Mouse (Mus musculus) neural tube, embryonic 12.5 days (tissue): ENCODE measurements around the gene Ciapin1. TPM values are rescaled to one million over a fixed set of nuclear protein-coding genes. Genes with fewer than 3 reads are reported as not detected.

Source experiments
- ATAC-seq: fragments of 200-750 bp; cut with Nextera tagmentation; 2 replicates; pipeline ENCODE4 v1.8.0; 2017; ENCODE audit warnings: low read depth, mild to moderate bottlenecking, moderate TSS enrichment, moderate library complexity; ENCODE audit not compliant: low FRiP score
- H3K27ac ChIP-seq: fragments of 300-500 bp; sonication (generic); 2 replicates; pipeline ENCODE4 v1.5.1; 2016
- H3K27me3 ChIP-seq: fragments of 300-500 bp; sonication (generic); replicated peaks from 2 replicates; pipeline ENCODE4 v1.6.1; 2016; ENCODE audit warnings: mild to moderate bottlenecking
- H3K36me3 ChIP-seq: fragments of 300-500 bp; sonication (generic); 2 replicates; pipeline ENCODE4 v1.6.1; 2016; ENCODE audit warnings: mild to moderate bottlenecking
- H3K4me1 ChIP-seq: fragments of 300-500 bp; sonication (generic); 2 replicates; pipeline ENCODE4 v1.6.1; 2016
- H3K4me2 ChIP-seq: fragments of 300-500 bp; sonication (generic); replicated peaks from 2 replicates; pipeline ENCODE4 v1.6.1; 2016; ENCODE audit warnings: mild to moderate bottlenecking
- H3K4me3 ChIP-seq: fragments of 300-500 bp; sonication (generic); 2 replicates; pipeline ENCODE4 v1.5.1; 2016
- H3K9ac ChIP-seq: fragments of 300-500 bp; sonication (generic); 2 replicates; pipeline ENCODE4 v1.6.1; 2016; ENCODE audit warnings: mild to moderate bottlenecking
- H3K9me3 ChIP-seq: fragments of 300-500 bp; sonication (generic); 2 replicates; pipeline ENCODE4 v1.6.1; 2016; ENCODE audit warnings: mild to moderate bottlenecking
- WGBS: fragments of 180-500 bp; shearing (Covaris S2); methylation state at CpG from one replicate; pipeline ENCODE4 v1.1.7; 2016; 5-methylcytosine and 5-hydroxymethylcytosine counted together
- polyA plus RNA-seq: library from polyadenylated mRNA; unstranded; fragments of >200 nt; fragmentation: Nextera tagmentation; extraction: Ambion mirVana; gene quantifications from 2 replicates; pipeline ENCODE4 v1.2.1, GENCODE M21; 2016

Gene Ciapin1
- polyA plus RNA-seq, 1 experiment from 2014 or later: 190 TPM

- H3K4me2 ChIP-seq: peak overlapping the region; percentile 36; the same call in 1 of the 2 replicates
Observed at GRCm38 (mm10) chr8:94781155-94781837, 56.9 kb downstream of the Ciapin1 start.

DNA sequence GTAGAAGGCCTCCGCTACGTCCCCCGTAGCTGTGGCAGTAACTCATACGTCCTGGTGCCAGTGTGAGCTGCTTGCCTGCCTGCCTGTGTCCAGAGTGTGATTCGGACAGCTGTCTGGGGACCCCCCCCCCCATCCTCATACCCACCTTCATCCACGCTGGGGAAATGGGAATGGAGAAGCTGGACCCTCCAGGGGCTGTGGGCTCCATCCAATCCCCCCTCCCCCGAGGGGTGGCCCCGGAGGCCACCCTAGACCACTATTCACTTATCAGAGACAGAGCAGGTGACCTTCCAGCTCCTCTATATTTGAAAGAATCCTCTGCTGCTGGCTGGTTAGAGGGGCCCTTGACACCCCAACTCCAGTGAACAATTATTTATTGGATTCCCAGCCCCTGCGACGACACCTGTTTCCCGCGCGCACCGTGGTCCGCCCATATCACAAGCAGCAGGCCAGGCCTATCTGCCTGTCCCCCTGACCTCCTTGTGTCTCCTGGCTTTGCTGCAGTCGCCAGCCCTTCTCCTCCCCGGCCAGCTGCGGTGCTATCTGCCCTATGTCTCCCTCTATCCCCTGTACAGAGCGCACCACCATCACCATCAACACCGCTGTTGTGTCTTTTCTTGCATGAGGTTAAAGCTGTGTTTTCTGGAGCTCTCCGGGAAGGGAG, 57.5 kb downstream of the Ciapin1 start:
- Histone ChIP-seq H3K9ac (no peak overlapping the region), H3K4me2 (no peak overlapping the region), H3K27ac (no peak overlapping the region), H3K4me1 (peaks cover 22% of the 10 kb centered on the region), H3K27me3 (no peaks in the 10 kb centered on the region), H3K9me3 (no peaks in the 10 kb centered on the region), H3K4me3 (no peak overlapping the region), H3K36me3 (no peaks in the 10 kb centered on the region)
- WGBS: 82% methylated on average over 21 of the region's 21 CpGs
- ATAC-seq: no peak

More at GRCm38 (mm10) chr8:94781155-94781837, 56.9 kb downstream of the Ciapin1 start:
- ATAC-seq: no peak
- H3K4me1 ChIP-seq: peaks cover 22% of the 10 kb centered on the region
- no peaks in the 10 kb centered on the region for H3K9me3 ChIP-seq
- no peak overlapping the region for H3K4me3 ChIP-seq
- WGBS: 62% methylated on average over 7 of the region's 7 CpGs
- no peak overlapping the region for H3K27ac ChIP-seq
- H3K9ac ChIP-seq: no peak overlapping the region
- no peaks in the 10 kb centered on the region for H3K36me3 ChIP-seq
- no peaks in the 10 kb centered on the region for H3K27me3 ChIP-seq

DNA sequence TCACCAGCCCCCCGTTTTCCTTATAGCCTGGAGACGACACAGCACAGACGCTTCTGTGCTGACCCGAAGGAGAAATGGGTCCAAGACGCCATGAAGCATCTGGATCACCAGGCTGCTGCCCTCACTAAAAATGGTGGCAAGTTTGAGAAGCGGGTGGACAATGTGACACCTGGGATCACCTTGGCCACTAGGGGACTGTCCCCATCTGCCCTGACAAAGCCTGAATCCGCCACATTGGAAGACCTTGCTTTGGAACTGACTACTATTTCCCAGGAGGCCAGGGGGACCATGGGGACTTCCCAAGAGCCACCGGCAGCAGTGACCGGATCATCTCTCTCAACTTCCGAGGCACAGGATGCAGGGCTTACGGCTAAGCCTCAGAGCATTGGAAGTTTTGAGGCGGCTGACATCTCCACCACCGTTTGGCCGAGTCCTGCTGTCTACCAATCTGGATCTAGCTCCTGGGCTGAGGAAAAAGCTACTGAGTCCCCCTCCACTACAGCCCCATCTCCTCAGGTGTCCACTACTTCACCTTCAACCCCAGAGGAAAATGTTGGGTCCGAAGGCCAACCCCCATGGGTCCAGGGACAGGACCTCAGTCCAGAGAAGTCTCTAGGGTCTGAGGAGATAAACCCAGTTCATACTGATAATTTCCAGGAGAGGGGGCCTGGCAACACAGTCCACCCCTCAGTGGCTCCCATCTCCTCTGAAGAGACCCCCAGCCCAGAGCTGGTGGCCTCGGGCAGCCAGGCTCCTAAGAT, 58.4 kb downstream of the Ciapin1 start:
- H3K27me3 ChIP-seq: no peaks in the 10 kb centered on the region
- H3K9ac ChIP-seq: no peak overlapping the region
- peaks cover 22% of the 10 kb centered on the region for H3K4me1 ChIP-seq
- no peak overlapping the region for H3K4me3 ChIP-seq
- no peak overlapping the region for H3K4me2 ChIP-seq
- 92% methylated on average over 16 of the region's 16 CpGs for WGBS
- no peak overlapping the region for H3K27ac ChIP-seq
- no peaks in the 10 kb centered on the region for H3K9me3 ChIP-seq
- ATAC-seq: no peak
- H3K36me3 ChIP-seq: no peaks in the 10 kb centered on the region

DNA sequence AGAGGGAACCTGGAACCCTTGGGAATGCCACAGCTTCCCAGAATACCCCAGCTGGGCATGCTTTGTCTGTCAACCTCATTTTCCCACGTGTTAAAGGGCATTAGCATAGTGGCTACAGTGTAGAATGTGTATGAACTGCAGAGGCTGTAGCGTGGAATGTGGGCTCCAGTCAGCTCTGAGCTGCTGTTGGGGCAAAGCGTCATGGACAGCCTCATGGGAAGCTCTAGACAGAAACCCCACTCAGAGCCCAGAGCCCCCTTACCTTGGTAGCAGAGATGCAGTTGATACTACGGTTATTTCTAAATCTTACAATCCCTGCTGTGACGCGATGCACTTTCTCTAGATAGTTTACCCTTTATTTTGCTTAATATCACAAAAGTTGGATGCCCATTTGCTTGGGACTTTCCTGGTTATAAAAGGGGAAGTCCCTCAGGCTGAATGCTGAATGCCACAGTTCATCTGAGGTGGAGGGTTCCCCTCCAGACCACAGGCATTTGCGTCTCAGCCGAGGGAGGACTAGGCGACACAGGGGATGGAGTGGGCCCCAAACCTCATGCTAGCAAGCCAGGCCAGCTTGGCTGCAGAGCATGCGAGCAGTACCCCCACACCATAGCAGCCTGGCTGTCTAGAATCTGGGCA, 59.1 kb downstream of the Ciapin1 start:
- H3K9me3 ChIP-seq: no peaks in the 10 kb centered on the region
- H3K4me3 ChIP-seq: no peak overlapping the region
- H3K27me3 ChIP-seq: no peaks in the 10 kb centered on the region
- H3K9ac ChIP-seq: no peak overlapping the region
- H3K4me2 ChIP-seq: no peak overlapping the region
- 73% methylated on average over 10 of the region's 10 CpGs for WGBS
- no peak for ATAC-seq
- H3K36me3 ChIP-seq: no peaks in the 10 kb centered on the region
- H3K27ac ChIP-seq: no peak overlapping the region
- H3K4me1 ChIP-seq: peaks cover 24% of the 10 kb centered on the region

DNA sequence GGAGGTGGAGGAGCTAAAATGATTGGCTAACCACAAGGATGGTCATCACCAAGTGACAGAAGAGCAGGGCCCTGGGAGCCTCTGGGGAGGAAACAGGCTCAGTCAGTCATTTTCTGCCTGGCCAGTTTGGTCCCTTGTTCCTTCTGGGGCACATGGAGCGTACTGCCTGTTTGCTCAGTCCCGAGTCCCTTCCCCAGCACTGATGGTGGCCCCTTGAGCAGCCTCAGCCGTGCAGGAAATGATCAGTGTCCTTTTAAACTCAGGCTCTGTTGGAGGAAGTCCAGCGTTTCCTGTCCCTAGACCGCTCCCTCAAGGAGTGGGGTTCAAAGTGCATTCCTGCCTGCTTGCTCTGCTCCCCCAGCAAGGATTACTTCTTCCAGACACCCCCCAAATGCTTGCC, 59.7 kb downstream of the Ciapin1 start:
- ATAC-seq: no peak
- Histone ChIP-seq H3K4me3 (no peak overlapping the region), H3K9ac (no peak overlapping the region), H3K27ac (no peak overlapping the region), H3K9me3 (no peaks in the 10 kb centered on the region), H3K36me3 (no peaks in the 10 kb centered on the region), H3K4me2 (no peak overlapping the region), H3K27me3 (peaks cover 2% of the 10 kb centered on the region; the same call in 1 of the 2 replicates), H3K4me1 (peaks cover 29% of the 10 kb centered on the region)
- WGBS: 70% methylated on average over 5 of the region's 5 CpGs

GRCm38 (mm10) chr8:94778036-94778435, 60.1 kb downstream of the Ciapin1 start:
- Histone ChIP-seq H3K27me3 (peaks cover 6% of the 10 kb centered on the region), H3K4me1 (peaks cover 34% of the 10 kb centered on the region), H3K9ac (no peak overlapping the region), H3K9me3 (no peaks in the 10 kb centered on the region), H3K27ac (no peak overlapping the region), H3K4me2 (no peak overlapping the region), H3K4me3 (no peak overlapping the region), H3K36me3 (no peaks in the 10 kb centered on the region)
- no peak for ATAC-seq
- WGBS: 71% methylated on average over 10 of the region's 10 CpGs

DNA sequence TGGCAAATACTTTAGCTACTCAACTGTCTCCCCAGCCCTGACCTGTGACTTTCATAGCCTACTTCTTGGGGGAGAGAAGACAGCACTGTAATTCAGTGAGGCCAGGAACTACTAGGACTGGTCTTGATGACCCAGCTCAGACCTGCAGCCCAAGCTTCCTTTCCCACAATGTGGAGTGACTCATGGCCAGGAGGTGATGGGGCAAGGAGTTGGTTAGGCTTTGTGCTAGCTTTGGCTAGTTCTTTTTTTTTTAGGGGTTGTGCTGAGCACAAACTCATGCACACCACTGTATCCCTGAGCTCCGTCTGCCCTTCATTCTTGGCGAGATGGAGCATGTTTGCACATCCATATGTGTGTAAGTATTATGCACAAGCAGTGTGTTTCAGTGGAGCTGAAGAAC, 61.8 kb downstream of the Ciapin1 start:
- Histone ChIP-seq H3K9ac (no peak overlapping the region), H3K4me3 (no peak overlapping the region), H3K36me3 (no peaks in the 10 kb centered on the region), H3K4me2 (no peak overlapping the region), H3K4me1 (peaks cover 42% of the 10 kb centered on the region), H3K9me3 (no peaks in the 10 kb centered on the region), H3K27ac (no peak overlapping the region), H3K27me3 (peaks cover 18% of the 10 kb centered on the region)
- ATAC-seq: no peak
- WGBS: 81% methylated on average over 2 of the region's 2 CpGs

- Histone ChIP-seq H3K4me1 (peaks cover 45% of the 10 kb centered on the region), H3K9ac (no peak overlapping the region), H3K4me3 (no peak overlapping the region), H3K36me3 (no peaks in the 10 kb centered on the region), H3K27ac (no peak overlapping the region), H3K9me3 (no peaks in the 10 kb centered on the region), H3K4me2 (no peak overlapping the region), H3K27me3 (peaks cover 33% of the 10 kb centered on the region)
- WGBS: 91% methylated on average over 1 of the region's 1 CpGs
- ATAC-seq: no peak
Observed at GRCm38 (mm10) chr8:94774601-94775000, 63.6 kb downstream of the Ciapin1 start.

DNA sequence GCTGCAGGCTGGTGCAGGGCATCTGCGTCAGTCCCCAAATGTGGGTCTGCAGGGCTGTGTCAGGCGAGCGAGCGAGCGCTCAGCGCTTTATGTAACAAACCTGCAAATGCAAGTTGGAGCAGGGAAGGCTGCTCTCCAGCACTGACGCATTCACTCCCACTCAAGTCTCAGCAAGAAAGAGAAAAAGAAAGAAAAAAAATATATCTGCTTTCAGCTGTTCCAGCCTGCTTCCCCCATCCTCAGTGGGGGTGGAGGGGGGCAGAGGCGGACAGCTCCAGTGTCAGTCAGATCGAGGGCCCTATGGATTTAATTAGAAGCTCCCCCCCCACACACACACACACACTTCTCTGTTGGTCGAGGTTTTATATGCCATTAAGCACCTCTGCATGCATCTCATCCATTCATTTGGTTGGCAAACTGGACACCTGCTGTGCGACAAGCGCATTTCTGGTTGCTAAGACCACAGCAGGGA, 64.4 kb downstream of the Ciapin1 start:
- Histone ChIP-seq H3K27me3 (peaks cover 33% of the 10 kb centered on the region), H3K36me3 (no peaks in the 10 kb centered on the region), H3K27ac (no peak overlapping the region), H3K9me3 (no peaks in the 10 kb centered on the region), H3K4me1 (peaks cover 39% of the 10 kb centered on the region), H3K4me3 (no peak overlapping the region), H3K9ac (no peak overlapping the region), H3K4me2 (peak overlapping the region; percentile 87)
- WGBS: 19% methylated on average over 12 of the region's 12 CpGs
- no peak for ATAC-seq

DNA sequence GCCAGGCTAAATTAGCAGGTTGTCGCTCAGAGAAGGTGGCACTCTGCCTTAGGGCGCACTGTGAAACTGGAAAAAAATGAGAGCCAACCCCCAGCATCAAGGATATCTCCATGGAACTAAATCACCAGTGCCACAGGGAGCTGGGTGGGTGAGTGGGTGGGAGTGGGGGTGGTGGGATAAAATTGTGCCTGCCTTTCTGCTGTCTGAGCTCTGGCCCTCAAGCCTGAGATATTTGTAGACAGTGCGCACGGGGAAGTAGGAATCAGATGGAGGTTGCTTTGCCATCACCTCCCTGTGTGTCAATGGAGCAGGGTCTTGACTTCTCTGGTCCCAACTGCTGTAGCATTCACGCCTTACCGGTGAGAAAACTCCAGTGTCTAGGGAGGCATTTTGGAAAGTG, 65.1 kb downstream of the Ciapin1 start:
- no peaks in the 10 kb centered on the region for H3K9me3 ChIP-seq
- H3K27me3 ChIP-seq: peaks cover 33% of the 10 kb centered on the region
- H3K4me3 ChIP-seq: peak overlapping the region; percentile 48; the same call in 1 of the 2 replicates
- 50% methylated on average over 6 of the region's 6 CpGs for WGBS
- H3K36me3 ChIP-seq: no peaks in the 10 kb centered on the region
- no peak for ATAC-seq
- H3K4me1 ChIP-seq: peaks cover 32% of the 10 kb centered on the region
- H3K9ac ChIP-seq: no peak overlapping the region
- no peak overlapping the region for H3K27ac ChIP-seq
- H3K4me2 ChIP-seq: peak overlapping the region; percentile 87

GRCm38 (mm10) chr8:94771941-94772670, 66.1 kb downstream of the Ciapin1 start, which contains the start of gene Cx3cl1:
Cx3cl1 (plus strand) TSS chr8:94772009.
- WGBS: 1% methylated on average over 38 of the region's 38 CpGs
- Histone ChIP-seq H3K4me2 (peak within 1 kb of the TSS; percentile 87), H3K27ac (no peak within 1 kb of the TSS)

More at GRCm38 (mm10) chr8:94771941-94772670, 66.1 kb downstream of the Ciapin1 start, which contains the start of gene Cx3cl1:
- no peaks in the 10 kb centered on the region for H3K9me3 ChIP-seq
- H3K36me3 ChIP-seq: no peaks in the 10 kb centered on the region
- H3K9ac ChIP-seq: peak within 1 kb of the TSS; percentile 65
- H3K27me3 ChIP-seq: peaks cover 33% of the 10 kb centered on the region
- peaks cover 30% of the 10 kb centered on the region for H3K4me1 ChIP-seq
- H3K4me3 ChIP-seq: peak within 1 kb of the TSS; percentile 48
- ATAC-seq: peak; percentile 77
